Mouse (Mus musculus) lung, adult 2 months (tissue): ENCODE results near the gene Tec.

Source experiments
- CTCF ChIP-seq: fragments of 200-500 bp; IDR thresholded peaks from 2 replicates; pipeline ENCODE4 v1.5.1; 2011; ENCODE audit warnings: mild to moderate bottlenecking, low read length, control low read depth; ENCODE audit not compliant: insufficient read depth
- POLR2A ChIP-seq: fragments of 200-500 bp; IDR thresholded peaks from 2 replicates; pipeline ENCODE4 v1.6.1; 2011; ENCODE audit warnings: low read depth, mild to moderate bottlenecking, control low read depth, low read length, borderline replicate concordance; ENCODE audit errors: extremely low read depth

- TF ChIP-seq POLR2A, result no peak
- TF ChIP-seq CTCF, result peak; percentile 65
Observed at GRCm38 (mm10) chr5:72891534-72891933, 23.3 kb upstream of the Tec start.
